Mouse (Mus musculus): ENCODE measurements around the gene Pde4dip.

- TF ChIP-seq GATA1 (IDR thresholded peaks at IDR 0.05; ENCODE audit: low read length): no peak
- TF ChIP-seq TAL1 (IDR thresholded peaks at IDR 0.05; ENCODE audit: low read length): no peak
Observed at GRCm38 (mm10) chr3:97876259-97876658, 12.2 kb downstream of the Pde4dip start.

Data from erythroblast, embryonic 14.5 days (primary cell).